8 mouse cellular contexts compared by ENCODE assay signal in the genomic region with DNA sequence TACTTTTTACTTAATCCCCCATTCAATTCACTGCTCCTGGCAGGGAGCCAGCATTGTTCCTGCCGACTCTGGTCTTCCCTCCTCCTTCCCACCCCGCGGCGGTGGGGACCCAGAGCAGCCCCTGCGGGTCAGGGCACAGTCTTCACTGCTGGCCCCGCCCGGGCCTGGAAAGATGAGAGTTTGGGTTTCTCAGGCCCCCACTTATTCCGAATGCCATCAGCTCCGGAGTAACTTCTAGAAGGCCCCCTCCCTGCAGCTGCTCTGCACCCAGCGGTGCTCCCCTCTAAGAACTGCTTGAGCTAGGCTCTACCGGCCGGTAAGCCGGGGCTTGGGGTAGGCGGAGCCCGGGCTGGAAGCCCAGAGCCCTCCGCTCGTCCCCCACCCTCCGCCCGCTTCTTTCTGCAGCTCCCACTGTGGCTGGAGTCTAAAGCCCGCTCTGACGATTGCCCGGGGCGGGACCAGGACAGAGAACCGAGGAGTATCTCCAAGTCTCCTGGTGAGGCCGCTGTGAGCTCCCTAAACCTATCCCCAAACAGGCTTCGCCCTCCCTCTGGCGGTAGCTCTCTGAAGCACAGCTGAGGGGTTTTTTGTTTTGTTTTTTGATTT. TPM values are rescaled to one million over a fixed set of nuclear protein-coding genes. Genes with fewer than 3 reads are reported as not detected.
DNase-seq lines count a peak whose midpoint lies in the region; ATAC-seq lines count a peak whose summit lies in the region.

No protein-coding gene starts in this region.

- peaks cover 10% of the 10 kb centered on the region; the same call in 1 of the 2 replicates for H3K4me1 ChIP-seq in intestine, embryonic 14.5 days (replicated peaks; ENCODE audit: control insufficient read depth, insufficient read depth, low read length)

- ATAC-seq in intestine, embryonic 14.5 days (replicated peaks; ENCODE audit: low FRiP score, low TSS enrichment, low read depth), result peak; percentile 97
- ATAC-seq in megakaryocyte-erythroid progenitor cell, adult 5-6 weeks (replicated peaks; ENCODE audit: low FRiP score, low TSS enrichment, poor library complexity, severe bottlenecking), result peak; percentile 99

- peak overlapping the region; percentile 96 for H3K27ac ChIP-seq in intestine, embryonic 14.5 days (ENCODE audit: low read depth)

- H3K9me3 ChIP-seq in intestine, embryonic 14.5 days (ENCODE audit: control insufficient read depth, low read length), result no peaks in the 10 kb centered on the region

- intact Hi-C loops in gastrocnemius, postnatal 14 days (cut with DNase I; ENCODE audit: low total_unique reads), result loop anchor here (2.0 kb wide), 1 partner anchor 24 kb away; no protein-coding TSS in a partner anchor
- intact Hi-C loops in left cerebral cortex, postnatal 10 days (cut with DNase I), result no loop called here

- H3K4me3 ChIP-seq in intestine, embryonic 14.5 days (ENCODE audit: low read depth, low read length), result peak overlapping the region; percentile 34

- peak; percentile 87 to 94 for DNase-seq in adrenal gland, adult (ENCODE audit: inconsistent age in 2 of 2, low spot score in 1 of 2)
- DNase-seq in embryo, embryonic 10.5 days (ENCODE audit: low spot score), result peak; percentile 99
- peak; percentile 93 for DNase-seq in gastrocnemius, postnatal 14 days
- DNase-seq in intestine, embryonic 14.5 days (ENCODE audit: low spot score), result peak; percentile 94
- peak; percentile 82 to 95 for DNase-seq in left cerebral cortex, postnatal 10 days (ENCODE audit: extremely low spot score in 1 of 2, low spot score in 2 of 2)
- DNase-seq in right cerebral cortex, postnatal 14 days, result peak; percentile 82
- DNase-seq in urinary bladder, postnatal 25 days (ENCODE audit: low spot score), result peak; percentile 77

- no peaks in the 10 kb centered on the region for H3K36me3 ChIP-seq in intestine, embryonic 14.5 days (ENCODE audit: control insufficient read depth, insufficient read depth, low read length)

- H3K27me3 ChIP-seq in intestine, embryonic 14.5 days (replicated peaks; ENCODE audit: control insufficient read depth, insufficient read depth, low read length), result no peaks in the 10 kb centered on the region

- under 1% methylated on average over 27 of the region's 27 CpGs for WGBS in intestine, embryonic 14.5 days

- H3K9ac ChIP-seq in intestine, embryonic 14.5 days (ENCODE audit: low read length), result peak overlapping the region; percentile 57

- peak overlapping the region; percentile 69 for H3K4me2 ChIP-seq in intestine, embryonic 14.5 days (ENCODE audit: low read length)

RNA-seq across cellular contexts. Expression of a gene that starts 10.2 kb away (rescaled TPM):
- total RNA-seq in gastrocnemius, postnatal 14 days (2021), result 10 to 100 TPM; 37.2 to 51.2 TPM
- polyA plus RNA-seq in intestine, embryonic 14.5 days (2014; fragmentation: Nextera tagmentation; extraction: Ambion mirVana), result 11.9 and 13.4 TPM in 2 replicates
- total RNA-seq in left cerebral cortex, postnatal 10 days (2021), result 10 to 100 TPM in 1 of 2 experiments, 1 to 10 TPM in 1; 9.9 to 11.4 TPM
- total RNA-seq in megakaryocyte-erythroid progenitor cell, adult 5-6 weeks (2014; fragmentation: Nextera tagmentation), result not detected in 2 replicates
- 0.84 TPM in 1 of 2 replicates, not detected in the other for total RNA-seq in megakaryocyte-erythroid progenitor cell, adult 5-6 weeks (2017)

RNA-seq across cellular contexts. Expression of a gene that starts 12.2 kb away (rescaled TPM):
- total RNA-seq in gastrocnemius, postnatal 14 days (2021), result under 1 TPM; 0.31 to 0.33 TPM
- 9.7 and 14.4 TPM in 2 replicates for polyA plus RNA-seq in intestine, embryonic 14.5 days (2014; fragmentation: Nextera tagmentation; extraction: Ambion mirVana)
- total RNA-seq in left cerebral cortex, postnatal 10 days (2021), result 1 to 10 TPM; 4.9 to 5.7 TPM
- total RNA-seq in megakaryocyte-erythroid progenitor cell, adult 5-6 weeks (2014; fragmentation: Nextera tagmentation), result 2.8 TPM in 1 of 2 replicates, not detected in the other
- total RNA-seq in megakaryocyte-erythroid progenitor cell, adult 5-6 weeks (2017), result 1.2 TPM in 1 of 2 replicates, not detected in the other

RNA-seq across cellular contexts. Expression of a gene that starts 30.2 kb away (rescaled TPM):
- 1 to 10 TPM; 3.6 to 3.9 TPM for total RNA-seq in gastrocnemius, postnatal 14 days (2021)
- 17.9 and 21.8 TPM in 2 replicates for polyA plus RNA-seq in intestine, embryonic 14.5 days (2014; fragmentation: Nextera tagmentation; extraction: Ambion mirVana)
- 10 to 100 TPM; 16.6 to 18.8 TPM for total RNA-seq in left cerebral cortex, postnatal 10 days (2021)
- total RNA-seq in megakaryocyte-erythroid progenitor cell, adult 5-6 weeks (2014; fragmentation: Nextera tagmentation), result 26.9 and 34.3 TPM in 2 replicates
- 4.1 and 10.0 TPM in 2 replicates for total RNA-seq in megakaryocyte-erythroid progenitor cell, adult 5-6 weeks (2017)

RNA-seq across cellular contexts. Expression of a gene that starts 30.6 kb away (rescaled TPM):
- total RNA-seq in gastrocnemius, postnatal 14 days (2021), result 1 to 10 TPM; 9.0 to 9.6 TPM
- polyA plus RNA-seq in intestine, embryonic 14.5 days (2014; fragmentation: Nextera tagmentation; extraction: Ambion mirVana), result 32.8 and 35.9 TPM in 2 replicates
- total RNA-seq in left cerebral cortex, postnatal 10 days (2021), result 10 to 100 TPM; 17.0 to 17.3 TPM
- 65.1 and 78.0 TPM in 2 replicates for total RNA-seq in megakaryocyte-erythroid progenitor cell, adult 5-6 weeks (2014; fragmentation: Nextera tagmentation)
- 60.4 and 61.7 TPM in 2 replicates for total RNA-seq in megakaryocyte-erythroid progenitor cell, adult 5-6 weeks (2017)

RNA-seq across cellular contexts. Expression of a gene that starts 39.3 kb away (rescaled TPM):
- total RNA-seq in gastrocnemius, postnatal 14 days (2021), result under 1 TPM; 0.08 to 0.16 TPM
- 0.26 and 0.73 TPM in 2 replicates for polyA plus RNA-seq in intestine, embryonic 14.5 days (2014; fragmentation: Nextera tagmentation; extraction: Ambion mirVana)
- total RNA-seq in left cerebral cortex, postnatal 10 days (2021), result 100 to 1,000 TPM; 262 to 273 TPM
- not detected in 2 replicates for total RNA-seq in megakaryocyte-erythroid progenitor cell, adult 5-6 weeks (2014; fragmentation: Nextera tagmentation)
- total RNA-seq in megakaryocyte-erythroid progenitor cell, adult 5-6 weeks (2017), result not detected in 2 replicates

Comparison
In these comparisons a context has a peak if more than half of its experiments do, and no peak if none do; other contexts are left out.
1. Peak in every context shown above with its lines: DNase-seq, ATAC-seq, H3K4me3 ChIP-seq and H3K27ac ChIP-seq.
2. RNA of a gene that starts 10.2 kb away (total RNA-seq): 37.2 to 51.2 TPM in gastrocnemius, postnatal 14 days and 9.9 to 11.4 TPM in left cerebral cortex, postnatal 10 days; 0.84 TPM in megakaryocyte-erythroid progenitor cell, adult 5-6 weeks; every median in the first group is over 4 times any median in the second.